Mouse (Mus musculus) embryonic facial prominence, embryonic 10.5 days (tissue): ENCODE results near the gene Gnptab. TPM values are rescaled to one million over a fixed set of nuclear protein-coding genes. Genes with fewer than 3 reads are reported as not detected.
"Not testable (repeated sequence)": the region's sequence is repeated elsewhere in the genome, so short reads cannot be mapped to it uniquely, and the experiment has no call there.

ENCODE experiments used
- DNase-seq: peaks from one replicate; pipeline ENCODE4 v3.0.0-alpha.2; 2017; ENCODE audit warnings: low spot score
- H3K27ac ChIP-seq: fragments of 300-500 bp; sonication (generic); replicated peaks from 2 replicates; pipeline ENCODE4 v1.5.1; 2016; ENCODE audit warnings: mild to moderate bottlenecking
- H3K27me3 ChIP-seq: fragments of 300-500 bp; sonication (generic); replicated peaks from 2 replicates; pipeline ENCODE4 v1.6.1; 2016; ENCODE audit warnings: low read depth, mild to moderate bottlenecking; ENCODE audit not compliant: poor library complexity, severe bottlenecking
- H3K36me3 ChIP-seq: fragments of 300-500 bp; sonication (generic); replicated peaks from 2 replicates; pipeline ENCODE4 v1.6.1; 2016; ENCODE audit warnings: mild to moderate bottlenecking, moderate library complexity
- H3K4me1 ChIP-seq: fragments of 300-500 bp; sonication (generic); 2 replicates; pipeline ENCODE4 v1.6.1; 2016
- H3K4me3 ChIP-seq: fragments of 300-500 bp; sonication (generic); 2 replicates; pipeline ENCODE4 v1.5.1; 2016; ENCODE audit warnings: mild to moderate bottlenecking, moderate library complexity
- H3K9me3 ChIP-seq: fragments of 300-500 bp; sonication (generic); 2 replicates; pipeline ENCODE4 v1.6.1; 2016; ENCODE audit warnings: mild to moderate bottlenecking
- WGBS: fragments of 180-500 bp; shearing (Covaris S2); methylation state at CpG from one replicate; pipeline ENCODE4 v1.1.7; 2016; 5-methylcytosine and 5-hydroxymethylcytosine counted together
- polyA plus RNA-seq: library from polyadenylated mRNA; unstranded; fragments of >200 nt; fragmentation: Nextera tagmentation; extraction: Ambion mirVana; gene quantifications from 2 replicates; pipeline ENCODE4 v1.2.1, GENCODE M21; 2016

The Gnptab gene
- polyA plus RNA-seq, 1 experiment from 2014 or later = 8.4 TPM

DNA sequence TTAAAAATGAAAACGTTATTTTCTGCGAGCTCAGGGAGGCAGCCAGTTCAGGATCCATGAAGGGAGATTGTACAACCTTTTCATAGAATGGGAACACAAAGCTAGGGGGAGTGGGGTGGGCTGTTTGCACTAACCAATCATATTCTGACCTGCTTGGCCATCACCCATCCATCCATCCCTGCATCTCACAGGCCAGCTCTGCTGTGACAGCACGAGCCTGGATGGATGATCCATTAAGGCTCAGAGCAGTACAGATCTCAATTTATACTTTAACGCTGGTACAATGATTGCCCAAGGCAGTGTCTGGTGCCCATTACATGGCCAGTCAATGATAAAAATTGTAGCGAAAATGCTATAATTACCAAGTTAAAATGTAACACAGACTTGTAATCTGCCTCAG lies 48.0 kb downstream of the Gnptab start:
- 64% methylated on average over 5 of the region's 5 CpGs for WGBS
- H3K4me1 ChIP-seq = no peaks in the 10 kb centered on the region
- H3K4me3 ChIP-seq = no peak overlapping the region
- H3K9me3 ChIP-seq = no peaks in the 10 kb centered on the region
- peaks cover 26% of the 10 kb centered on the region for H3K36me3 ChIP-seq
- no peak overlapping the region for H3K27ac ChIP-seq
- no peak for DNase-seq
- H3K27me3 ChIP-seq = no peaks in the 10 kb centered on the region

DNA sequence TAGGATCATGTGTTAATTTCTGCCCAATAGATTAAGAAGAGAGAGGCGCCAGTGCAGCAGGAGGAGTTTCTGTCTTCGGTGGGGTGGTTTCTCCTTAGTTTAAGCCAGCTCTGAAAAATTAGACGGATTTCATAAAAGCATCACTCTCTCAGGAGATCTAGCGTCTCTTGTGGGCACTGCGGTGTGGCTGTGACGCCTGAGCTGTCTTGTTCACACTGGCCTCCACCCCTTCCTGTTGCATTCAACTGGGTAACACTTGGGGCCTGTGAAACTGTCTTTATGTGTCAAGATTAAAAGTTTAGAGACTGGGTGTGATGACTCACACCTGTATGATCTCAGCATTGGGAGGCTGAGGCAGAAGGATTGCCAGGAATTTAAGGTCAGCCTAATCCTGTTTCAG lies 49.1 kb downstream of the Gnptab start:
- no peak overlapping the region for H3K27ac ChIP-seq
- H3K4me3 ChIP-seq = no peak overlapping the region
- H3K4me1 ChIP-seq = no peaks in the 10 kb centered on the region
- H3K36me3 ChIP-seq = peaks cover 27% of the 10 kb centered on the region
- no peaks in the 10 kb centered on the region for H3K27me3 ChIP-seq
- no peak for DNase-seq
- 94% methylated on average over 6 of the region's 6 CpGs for WGBS
- no peaks in the 10 kb centered on the region for H3K9me3 ChIP-seq

DNA sequence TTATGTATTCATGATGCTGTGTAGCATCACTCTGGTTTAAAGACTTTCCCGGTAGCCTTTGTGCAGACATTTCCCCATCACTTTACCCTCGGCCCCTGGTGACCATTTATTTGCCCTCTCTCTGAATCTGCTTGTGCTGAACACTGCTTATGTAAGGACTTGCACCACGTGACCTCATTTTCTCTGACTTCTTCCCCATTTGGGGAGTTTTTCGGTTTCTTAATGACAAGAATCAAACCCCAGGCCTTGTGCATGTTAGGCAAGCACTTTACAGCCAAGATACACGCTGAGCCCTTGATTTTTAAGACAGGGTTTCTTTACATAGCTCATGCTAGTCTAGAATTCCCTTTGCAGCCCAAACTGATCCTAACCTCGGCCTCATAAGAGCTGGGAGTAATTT lies 62.3 kb downstream of the Gnptab start:
- H3K4me3 ChIP-seq = no peak overlapping the region
- WGBS = 89% methylated on average over 6 of the region's 6 CpGs
- H3K36me3 ChIP-seq = peaks cover 30% of the 10 kb centered on the region
- H3K4me1 ChIP-seq = no peaks in the 10 kb centered on the region
- DNase-seq = no peak
- no peak overlapping the region for H3K27ac ChIP-seq
- H3K27me3 ChIP-seq = no peaks in the 10 kb centered on the region
- no peaks in the 10 kb centered on the region for H3K9me3 ChIP-seq

DNA sequence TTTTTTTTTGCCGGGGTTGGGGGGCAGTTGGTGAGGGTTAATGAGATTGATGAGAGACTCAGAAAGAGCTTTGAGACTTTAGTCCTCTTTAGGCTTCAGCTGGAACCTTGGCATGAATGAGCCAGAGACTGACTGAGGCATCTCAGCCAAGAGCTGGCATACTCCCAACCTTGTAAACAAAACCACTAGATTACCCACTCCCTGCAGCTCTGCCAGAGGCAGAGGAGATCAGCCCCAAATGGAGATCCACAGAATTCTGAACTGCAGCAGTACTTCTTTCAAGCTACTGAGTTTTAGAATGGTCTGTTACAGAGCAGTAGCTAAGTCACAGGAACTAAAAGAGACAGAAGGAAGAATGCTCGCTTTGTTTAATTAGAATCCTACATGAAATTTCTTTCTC lies 72.3 kb downstream of the Gnptab start:
- WGBS = 92% methylated on average over 2 of the region's 2 CpGs
- no peak overlapping the region for H3K4me3 ChIP-seq
- H3K4me1 ChIP-seq = no peaks in the 10 kb centered on the region
- DNase-seq = no peak
- no peak overlapping the region for H3K27ac ChIP-seq
- peaks cover 4% of the 10 kb centered on the region; the same call in 1 of the 2 replicates for H3K36me3 ChIP-seq
- no peaks in the 10 kb centered on the region for H3K9me3 ChIP-seq
- no peaks in the 10 kb centered on the region for H3K27me3 ChIP-seq

GRCm38 (mm10) chr10:88451990-88452389 lies 73.1 kb downstream of the Gnptab start:
- Histone ChIP-seq H3K27me3 (no peaks in the 10 kb centered on the region), H3K27ac (no peak overlapping the region), H3K4me1 (no peaks in the 10 kb centered on the region), H3K4me3 (no peak overlapping the region), H3K9me3 (no peaks in the 10 kb centered on the region), H3K36me3 (no peaks in the 10 kb centered on the region; the same call in 1 of the 2 replicates)
- no peak for DNase-seq
- WGBS = 85% methylated on average over 6 of the region's 6 CpGs

GRCm38 (mm10) chr10:88457816-88458215 lies 78.9 kb downstream of the Gnptab start:
- Histone ChIP-seq H3K36me3 (no peaks in the 10 kb centered on the region), H3K27ac (no peak overlapping the region), H3K4me1 (no peaks in the 10 kb centered on the region), H3K4me3 (no peak overlapping the region), H3K27me3 (no peaks in the 10 kb centered on the region), H3K9me3 (peaks cover 7% of the 10 kb centered on the region; the same call in 1 of the 2 replicates)
- no peak for DNase-seq
- 49% methylated on average over 6 of the region's 6 CpGs for WGBS

GRCm38 (mm10) chr10:88459502-88459992 lies 80.6 kb downstream of the Gnptab start, which contains the start of gene Sycp3:
Sycp3 (plus strand) TSS chr10:88459569.
- H3K27ac ChIP-seq = no peak within 1 kb of the TSS
- no peak for DNase-seq
- 80% methylated on average over 33 of the region's 33 CpGs for WGBS
- no peak within 1 kb of the TSS for H3K4me3 ChIP-seq
- H3K9me3 ChIP-seq = peaks cover 7% of the 10 kb centered on the region; the same call in 1 of the 2 replicates
- no peaks in the 10 kb centered on the region for H3K4me1 ChIP-seq
- no peaks in the 10 kb centered on the region for H3K27me3 ChIP-seq
- no peaks in the 10 kb centered on the region for H3K36me3 ChIP-seq

GRCm38 (mm10) chr10:88460122-88460820 lies 81.3 kb downstream of the Gnptab start:
- Histone ChIP-seq H3K27ac (no peak overlapping the region), H3K4me3 (no peak overlapping the region), H3K36me3 (no peaks in the 10 kb centered on the region), H3K27me3 (no peaks in the 10 kb centered on the region), H3K4me1 (no peaks in the 10 kb centered on the region), H3K9me3 (peaks cover 7% of the 10 kb centered on the region; the same call in 1 of the 2 replicates)
- WGBS = 68% methylated on average over 18 of the region's 18 CpGs
- DNase-seq = no peak

GRCm38 (mm10) chr10:88482866-88483265 lies 103.9 kb downstream of the Gnptab start:
- not testable (repeated sequence) for H3K4me1 ChIP-seq, H3K9me3 ChIP-seq, H3K27ac ChIP-seq, H3K27me3 ChIP-seq, DNase-seq, H3K4me3 ChIP-seq, H3K36me3 ChIP-seq
- 91% methylated on average over 10 of the region's 10 CpGs for WGBS

GRCm38 (mm10) chr10:88488629-88489028 lies 109.7 kb downstream of the Gnptab start:
- Histone ChIP-seq H3K36me3 (peaks cover 6% of the 10 kb centered on the region), H3K27me3 (no peaks in the 10 kb centered on the region), H3K4me1 (no peaks in the 10 kb centered on the region), H3K4me3 (no peak overlapping the region), H3K9me3 (no peaks in the 10 kb centered on the region), H3K27ac (no peak overlapping the region)
- 85% methylated on average over 5 of the region's 5 CpGs for WGBS
- no peak for DNase-seq

- Histone ChIP-seq H3K4me3 (no peak overlapping the region), H3K27me3 (no peaks in the 10 kb centered on the region), H3K4me1 (peaks cover 10% of the 10 kb centered on the region), H3K9me3 (no peaks in the 10 kb centered on the region), H3K36me3 (no peaks in the 10 kb centered on the region), H3K27ac (no peak overlapping the region)
- DNase-seq = no peak
- 58% methylated on average over 7 of the region's 7 CpGs for WGBS
These were observed 112.7 kb downstream of the Gnptab start for GRCm38 (mm10) chr10:88491632-88492031.

DNA sequence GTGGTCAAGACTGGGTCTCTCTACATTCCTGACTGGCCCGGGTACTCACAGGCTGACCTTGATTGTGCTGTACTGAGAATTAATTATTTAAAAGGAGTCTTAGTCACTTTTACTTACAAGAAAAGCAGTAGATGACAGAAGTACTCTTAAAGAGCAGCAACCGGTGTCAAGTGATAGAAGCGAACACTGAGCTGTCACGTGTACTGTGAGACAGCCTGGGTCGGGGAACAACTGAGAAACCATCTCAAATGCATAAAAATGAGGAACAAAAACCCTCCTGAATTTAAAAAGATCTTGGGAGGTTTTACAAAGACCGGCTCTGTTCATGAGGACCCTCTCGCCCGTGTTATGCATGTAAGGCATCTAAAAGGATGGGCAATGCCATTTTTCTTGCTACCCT lies 113.7 kb downstream of the Gnptab start:
- WGBS = 87% methylated on average over 8 of the region's 8 CpGs
- H3K4me3 ChIP-seq = no peak overlapping the region
- H3K27ac ChIP-seq = no peak overlapping the region
- H3K4me1 ChIP-seq = peaks cover 18% of the 10 kb centered on the region
- no peak for DNase-seq
- H3K36me3 ChIP-seq = no peaks in the 10 kb centered on the region
- no peaks in the 10 kb centered on the region for H3K9me3 ChIP-seq
- no peaks in the 10 kb centered on the region for H3K27me3 ChIP-seq

DNA sequence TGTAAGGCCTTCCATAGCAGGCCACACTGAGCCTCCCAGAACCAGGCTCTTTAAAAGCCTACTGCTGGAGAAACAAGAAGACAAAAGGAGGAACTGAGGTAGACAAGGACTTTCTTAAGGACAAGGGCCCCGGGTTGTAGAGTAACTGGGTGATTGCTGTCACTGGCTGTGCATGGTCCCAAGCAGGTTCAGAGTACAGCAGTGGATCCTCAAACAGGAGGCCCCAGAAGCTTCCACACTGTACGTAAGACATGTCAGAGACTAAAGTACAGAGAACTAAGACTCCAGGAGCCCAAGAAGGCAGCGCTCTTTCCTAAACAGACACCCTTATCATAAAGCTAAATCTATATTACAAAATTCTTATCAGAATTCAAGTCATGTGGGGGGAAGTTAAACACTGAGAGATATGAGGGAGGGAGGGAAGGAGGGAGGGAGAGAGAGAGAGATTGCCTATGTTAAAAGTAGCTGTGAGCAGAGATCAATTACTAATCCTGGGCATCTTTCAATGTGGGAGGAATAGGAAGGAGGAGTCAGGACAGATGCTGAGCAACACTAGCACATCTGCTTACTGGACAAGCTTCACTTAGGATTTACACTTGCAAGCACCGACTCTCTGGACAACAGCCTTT lies 116.1 kb downstream of the Gnptab start:
- Histone ChIP-seq H3K9me3 (no peaks in the 10 kb centered on the region), H3K27ac (no peak overlapping the region), H3K4me1 (peaks cover 18% of the 10 kb centered on the region), H3K36me3 (no peaks in the 10 kb centered on the region), H3K27me3 (no peaks in the 10 kb centered on the region), H3K4me3 (no peak overlapping the region)
- no peak for DNase-seq
- 83% methylated on average over 4 of the region's 4 CpGs for WGBS
